ENCODE assay signal across 8 mouse cellular contexts in genomic region chr7:90280274-90280875, GRCm38 (mm10). TPM values are rescaled to one million over a fixed set of nuclear protein-coding genes. Genes with fewer than 3 reads are reported as not detected.
DNase-seq lines count a peak whose midpoint lies in the region; ATAC-seq lines count a peak whose summit lies in the region.

No protein-coding gene starts in this region.

- 60% methylated on average over 11 of the region's 11 CpGs for WGBS in kidney, embryonic 16.5 days
- WGBS in intestine, embryonic 16.5 days: 69% methylated on average over 11 of the region's 11 CpGs

- H3K4me1 ChIP-seq in kidney, embryonic 16.5 days (ENCODE audit: insufficient read depth, low read length): peaks cover 21% of the 10 kb centered on the region; the same call in 1 of the 2 replicates
- H3K4me1 ChIP-seq in intestine, embryonic 16.5 days (ENCODE audit: control insufficient read depth, insufficient read depth, low read length): no peaks in the 10 kb centered on the region

- H3K36me3 ChIP-seq in kidney, embryonic 16.5 days (ENCODE audit: insufficient read depth, low read length): no peaks in the 10 kb centered on the region
- H3K36me3 ChIP-seq in intestine, embryonic 16.5 days (ENCODE audit: control insufficient read depth, insufficient read depth, low read length): no peaks in the 10 kb centered on the region

- H3K27me3 ChIP-seq in kidney, embryonic 16.5 days (ENCODE audit: insufficient read depth, low read length): no peaks in the 10 kb centered on the region
- no peaks in the 10 kb centered on the region for H3K27me3 ChIP-seq in intestine, embryonic 16.5 days (replicated peaks; ENCODE audit: control insufficient read depth, insufficient read depth, low read length)

- H3K4me2 ChIP-seq in kidney, embryonic 16.5 days (replicated peaks; ENCODE audit: low read depth, low read length): no peak overlapping the region
- no peak overlapping the region for H3K4me2 ChIP-seq in intestine, embryonic 16.5 days (ENCODE audit: low read depth, low read length)

- H3K9ac ChIP-seq in kidney, embryonic 16.5 days (replicated peaks; ENCODE audit: low read length): no peak overlapping the region
- no peak overlapping the region for H3K9ac ChIP-seq in intestine, embryonic 16.5 days (ENCODE audit: low read depth, low read length)

- no peak overlapping the region for H3K4me3 ChIP-seq in kidney, embryonic 16.5 days (ENCODE audit: low read length)
- H3K4me3 ChIP-seq in intestine, embryonic 16.5 days (ENCODE audit: low read length): no peak overlapping the region

- peak; percentile 29; the same call in 1 of the 2 replicates for ATAC-seq in kidney, embryonic 16.5 days (ENCODE audit: low FRiP score, low TSS enrichment)
- peak; percentile 74 for ATAC-seq in megakaryocyte-erythroid progenitor cell, adult 5-6 weeks (replicated peaks; ENCODE audit: low FRiP score, low TSS enrichment, poor library complexity, severe bottlenecking)
- no peak for ATAC-seq in intestine, embryonic 16.5 days

- peak; percentile 53 for DNase-seq in gastrocnemius, postnatal 10 days
- DNase-seq in gastrocnemius, postnatal 25 days: no peak
- DNase-seq in urinary bladder, postnatal 25 days (ENCODE audit: low spot score): peak; percentile 38
- DNase-seq in urinary bladder, postnatal 4 days (ENCODE audit: low spot score in 2 of 2): no peak
- peak; percentile 24 to 39 for DNase-seq in cerebellum, postnatal 36 days

- no peaks in the 10 kb centered on the region for H3K9me3 ChIP-seq in kidney, embryonic 16.5 days (ENCODE audit: low read length)
- no peaks in the 10 kb centered on the region for H3K9me3 ChIP-seq in intestine, embryonic 16.5 days (ENCODE audit: control insufficient read depth, low read length)

- H3K27ac ChIP-seq in kidney, embryonic 16.5 days (ENCODE audit: low read length): no peak overlapping the region; the same call in 1 of the 2 replicates
- no peak overlapping the region for H3K27ac ChIP-seq in intestine, embryonic 16.5 days (ENCODE audit: low read length)

RNA-seq across cellular contexts. Expression of gene Ccdc83, which starts 14.8 kb away (rescaled TPM):
- total RNA-seq in gastrocnemius, postnatal 10 days (2021): under 1 TPM; 0.61 to 0.87 TPM
- not detected for total RNA-seq in gastrocnemius, postnatal 25 days (2021)
- polyA plus RNA-seq in kidney, embryonic 16.5 days (2015; fragmentation: Nextera tagmentation; extraction: Ambion mirVana): not detected in 2 replicates
- total RNA-seq in megakaryocyte-erythroid progenitor cell, adult 5-6 weeks (2014; fragmentation: Nextera tagmentation): not detected in 2 replicates
- not detected in 2 replicates for total RNA-seq in megakaryocyte-erythroid progenitor cell, adult 5-6 weeks (2017)
- polyA plus RNA-seq in intestine, embryonic 16.5 days (2015; fragmentation: Nextera tagmentation; extraction: Ambion mirVana): not detected in 2 replicates

RNA-seq across cellular contexts. Expression of gene Sytl2, which starts 21.7 kb away (rescaled TPM):
- 10 to 100 TPM; 75.0 to 91.4 TPM for total RNA-seq in gastrocnemius, postnatal 10 days (2021)
- 1 to 10 TPM; 5.8 to 6.0 TPM for total RNA-seq in gastrocnemius, postnatal 25 days (2021)
- polyA plus RNA-seq in kidney, embryonic 16.5 days (2015; fragmentation: Nextera tagmentation; extraction: Ambion mirVana): 10.1 and 11.1 TPM in 2 replicates
- 1.5 TPM in 1 of 2 replicates, not detected in the other for total RNA-seq in megakaryocyte-erythroid progenitor cell, adult 5-6 weeks (2014; fragmentation: Nextera tagmentation)
- 0.57 and 1.2 TPM in 2 replicates for total RNA-seq in megakaryocyte-erythroid progenitor cell, adult 5-6 weeks (2017)
- polyA plus RNA-seq in intestine, embryonic 16.5 days (2015; fragmentation: Nextera tagmentation; extraction: Ambion mirVana): 8.9 and 9.4 TPM in 2 replicates

Comparison
In these comparisons a context has a peak if more than half of its experiments do, and no peak if none do; other contexts are left out.
1. DNase-seq: peak in gastrocnemius, postnatal 10 days (single experiment), urinary bladder, postnatal 25 days (single experiment) and cerebellum, postnatal 36 days (2 of 2); none in gastrocnemius, postnatal 25 days (single experiment) and urinary bladder, postnatal 4 days (0 of 2).
2. RNA of gene Sytl2, which starts 21.7 kb away (total RNA-seq): 75.0 to 91.4 TPM in gastrocnemius, postnatal 10 days; 5.8 to 6.0 TPM in gastrocnemius, postnatal 25 days and 0.57 to 1.5 TPM in megakaryocyte-erythroid progenitor cell, adult 5-6 weeks; every median in the first group is over 10 times any median in the second.